Mouse (Mus musculus): ENCODE measurements around the gene Gm6034. TPM values are rescaled to one million over a fixed set of nuclear protein-coding genes. Genes with fewer than 3 reads are reported as not detected.

The Gm6034 gene
- total and polyA plus RNA-seq, 3 experiments, result 0.11 TPM; not detected in 2

- Histone ChIP-seq H3K4me3 (ENCODE audit: control insufficient read depth in 1 of 2, insufficient read depth in 1 of 2, low read depth in 2 of 2, low read length in 2 of 2) (no peak overlapping the region), H3K36me3 (ENCODE audit: control insufficient read depth in 1 of 2, insufficient read depth in 2 of 2, low read length in 2 of 2) (peaks cover 2 to 61% of the 10 kb centered on the region in 2 experiments; a peak in 3 of 4 replicates), H3K9me3 (replicated peaks; ENCODE audit: insufficient read depth, low read length) (no peaks in the 10 kb centered on the region), H3K79me2 (ENCODE audit: control insufficient read depth, insufficient read depth, low read length, poor library complexity) (peaks cover 69% of the 10 kb centered on the region), H3K9ac (ENCODE audit: control insufficient read depth, low read depth, low read length, poor library complexity, severe bottlenecking) (peak overlapping the region; percentile 60), H3K27me3 (ENCODE audit: control insufficient read depth in 1 of 2, insufficient read depth in 2 of 2, low read length in 2 of 2) (no peaks in the 10 kb centered on the region), H3K4me1 (ENCODE audit: control insufficient read depth in 1 of 2, insufficient read depth in 2 of 2, low read length in 2 of 2) (peaks cover 39 to 49% of the 10 kb centered on the region in 2 experiments), H3K27ac (ENCODE audit: control insufficient read depth, low read depth, low read length) (peak overlapping the region; percentile 97)
- TF ChIP-seq NELFE (IDR thresholded peaks at IDR 0.05; ENCODE audit: low read depth, low read length), result no peak
- no peak for TF ChIP-seq MXI1 (IDR thresholded peaks at IDR 0.05; ENCODE audit: low read depth, low read length)
- no peak for TF ChIP-seq POLR2A (IDR thresholded peaks at IDR 0.05; ENCODE audit: control insufficient read depth in 1 of 2, insufficient read depth in 1 of 2, low read depth in 1 of 2, low read length in 2 of 2, poor library complexity in 1 of 2)
- TF ChIP-seq POLR2AphosphoS5 (IDR thresholded peaks at IDR 0.05; ENCODE audit: borderline replicate concordance, low read depth, low read length), result no peak
- TF ChIP-seq POLR2AphosphoS2 (IDR thresholded peaks at IDR 0.05; ENCODE audit: low read length), result no peak
- TF ChIP-seq BHLHE40 (IDR thresholded peaks at IDR 0.05; ENCODE audit: borderline replicate concordance, low read depth, low read length), result no peak
- TF ChIP-seq ZKSCAN1 (IDR thresholded peaks at IDR 0.05; ENCODE audit: low read depth, low read length), result no peak
- no peak for TF ChIP-seq MAFK (IDR thresholded peaks at IDR 0.05; ENCODE audit: borderline replicate concordance, low read depth, low read length)
- TF ChIP-seq MYB (IDR thresholded peaks at IDR 0.05; ENCODE audit: low read depth, low read length), result no peak
- TF ChIP-seq MYC (IDR thresholded peaks at IDR 0.05; ENCODE audit: low read depth, low read length), result no peak
- TF ChIP-seq ZNF384 (IDR thresholded peaks at IDR 0.05; ENCODE audit: low read depth, low read length), result no peak
- no peak for TF ChIP-seq TBP (IDR thresholded peaks at IDR 0.05; ENCODE audit: low read depth, low read length)
- no peak for TF ChIP-seq ZC3H11A (IDR thresholded peaks at IDR 0.05; ENCODE audit: low read depth, low read length)
- TF ChIP-seq USF1 (IDR thresholded peaks at IDR 0.05; ENCODE audit: low read depth, low read length), result no peak
- DNase-seq (ENCODE audit: low read depth, low spot score), result no peak
Measured at GRCm38 (mm10) chr17:36022922-36023321, 19.8 kb upstream of the Gm6034 start.

GRCm38 (mm10) chr17:36023710-36024654 lies 18.8 kb upstream of the Gm6034 start:
- Histone ChIP-seq H3K79me2 (ENCODE audit: control insufficient read depth, insufficient read depth, low read length, poor library complexity) (peaks cover 67% of the 10 kb centered on the region), H3K4me3 (ENCODE audit: control insufficient read depth in 1 of 2, insufficient read depth in 1 of 2, low read depth in 2 of 2, low read length in 2 of 2) (peak overlapping the region; percentile 19 to 33), H3K27ac (ENCODE audit: control insufficient read depth, low read depth, low read length) (peak overlapping the region; percentile 97), H3K9me3 (replicated peaks; ENCODE audit: insufficient read depth, low read length) (no peaks in the 10 kb centered on the region), H3K27me3 (ENCODE audit: control insufficient read depth in 1 of 2, insufficient read depth in 2 of 2, low read length in 2 of 2) (no peaks in the 10 kb centered on the region), H3K9ac (ENCODE audit: control insufficient read depth, low read depth, low read length, poor library complexity, severe bottlenecking) (peak overlapping the region; percentile 39), H3K4me1 (ENCODE audit: control insufficient read depth in 1 of 2, insufficient read depth in 2 of 2, low read length in 2 of 2) (peaks cover 38 to 52% of the 10 kb centered on the region in 2 experiments), H3K36me3 (ENCODE audit: control insufficient read depth in 1 of 2, insufficient read depth in 2 of 2, low read length in 2 of 2) (peaks cover 2 to 57% of the 10 kb centered on the region in 2 experiments; a peak in 3 of 4 replicates)
- DNase-seq (ENCODE audit: low read depth, low spot score), result peak; percentile 81
- TF ChIP-seq ZNF384 (IDR thresholded peaks at IDR 0.05; ENCODE audit: low read depth, low read length) (peak; percentile 78), ETS1 (IDR thresholded peaks at IDR 0.05; ENCODE audit: low read depth, low read length) (peak; percentile 97), SIN3A (IDR thresholded peaks at IDR 0.05; ENCODE audit: low read length) (peak; percentile 96), CHD1 (IDR thresholded peaks at IDR 0.05; ENCODE audit: low read depth, low read length) (no peak), RCOR1 (IDR thresholded peaks at IDR 0.05; ENCODE audit: low read depth, low read length) (peak; percentile 39; the same call in 1 of the 2 replicates), ZKSCAN1 (IDR thresholded peaks at IDR 0.05; ENCODE audit: low read depth, low read length) (no peak), NELFE (IDR thresholded peaks at IDR 0.05; ENCODE audit: low read depth, low read length) (peak; percentile 33; the same call in 1 of the 2 replicates), USF2 (IDR thresholded peaks at IDR 0.05; ENCODE audit: borderline replicate concordance in 1 of 2, insufficient read depth in 1 of 2, low read depth in 1 of 2, low read length in 2 of 2) (no peak), GABPA (IDR thresholded peaks at IDR 0.05; ENCODE audit: low read depth, low read length) (no peak), ZMIZ1 (IDR thresholded peaks at IDR 0.05; ENCODE audit: low read depth, low read length) (no peak), MAZ (IDR thresholded peaks at IDR 0.05; ENCODE audit: low read depth, low read length) (peak; percentile 19; the same call in 1 of the 2 replicates), MYB (IDR thresholded peaks at IDR 0.05; ENCODE audit: low read depth, low read length) (no peak), SMC3 (IDR thresholded peaks at IDR 0.05; ENCODE audit: low read depth, low read length) (no peak), MAX (IDR thresholded peaks at IDR 0.05; ENCODE audit: low read length) (peak; percentile 52; the same call in 1 of the 2 replicates), ZC3H11A (IDR thresholded peaks at IDR 0.05; ENCODE audit: low read depth, low read length) (no peak), EP300 (IDR thresholded peaks at IDR 0.05; ENCODE audit: low read depth in 1 of 2, low read length in 2 of 2) (peak; percentile 76 to 81), TCF12 (IDR thresholded peaks at IDR 0.05; ENCODE audit: low read depth, low read length) (peak; percentile 54), BHLHE40 (IDR thresholded peaks at IDR 0.05; ENCODE audit: borderline replicate concordance, low read depth, low read length) (0 out of 2 replicates have a peak, but pooled peaks have one; percentile 1), POLR2AphosphoS2 (IDR thresholded peaks at IDR 0.05; ENCODE audit: low read length) (no peak), ELF1 (IDR thresholded peaks at IDR 0.05; ENCODE audit: low read depth, low read length) (0 out of 2 replicates have a peak, but pooled peaks have one; percentile 39), CHD2 (IDR thresholded peaks at IDR 0.05; ENCODE audit: low read length) (no peak), POLR2AphosphoS5 (IDR thresholded peaks at IDR 0.05; ENCODE audit: borderline replicate concordance, low read depth, low read length) (no peak)
